Mouse (Mus musculus) stomach, postnatal 0 days (tissue): Measurements from ENCODE around the gene Mapk3. TPM values are rescaled to one million over a fixed set of nuclear protein-coding genes. Genes with fewer than 3 reads are reported as not detected.
"Not testable (repeated sequence)": the region's sequence is repeated elsewhere in the genome, so short reads cannot be mapped to it uniquely, and the experiment has no call there.

Experiments
- ATAC-seq: fragments of 200-750 bp; cut with Nextera tagmentation; 2 replicates; pipeline ENCODE4 v1.8.0; 2017; ENCODE audit not compliant: low FRiP score, low TSS enrichment
- DNase-seq: peaks from one replicate; pipeline ENCODE4 v3.0.0-alpha.2; 2016; ENCODE audit warnings: low spot score
- H3K27ac ChIP-seq: fragments of 300-500 bp; sonication (generic); replicated peaks from 2 replicates; pipeline ENCODE4 v1.5.1; 2014; ENCODE audit warnings: mild to moderate bottlenecking, control low read depth
- H3K27me3 ChIP-seq: fragments of 300-500 bp; sonication (generic); 2 replicates; pipeline ENCODE4 v1.6.1; 2014; ENCODE audit warnings: low read length; ENCODE audit not compliant: control insufficient read depth, insufficient read depth
- H3K36me3 ChIP-seq: fragments of 300-500 bp; sonication (generic); 2 replicates; pipeline ENCODE4 v1.6.1; 2014; ENCODE audit warnings: low read length, mixed read lengths; ENCODE audit not compliant: control insufficient read depth, insufficient read depth
- H3K4me1 ChIP-seq: fragments of 300-500 bp; sonication (generic); replicated peaks from 2 replicates; pipeline ENCODE4 v1.6.1; 2014; ENCODE audit warnings: antibody characterized with exemption; ENCODE audit not compliant: control insufficient read depth, insufficient read depth
- H3K4me2 ChIP-seq: fragments of 300-500 bp; sonication (generic); replicated peaks from 2 replicates; pipeline ENCODE4 v1.6.1; 2014; ENCODE audit warnings: low read depth, mild to moderate bottlenecking, control low read depth, moderate library complexity
- H3K4me3 ChIP-seq: fragments of 300-500 bp; sonication (generic); 2 replicates; pipeline ENCODE4 v1.5.1; 2014; ENCODE audit warnings: low read depth, low read length, control low read depth
- H3K9ac ChIP-seq: fragments of 300-500 bp; sonication (generic); 2 replicates; pipeline ENCODE4 v1.6.1; 2014; ENCODE audit warnings: mild to moderate bottlenecking, low read length, control low read depth, mixed read lengths
- H3K9me3 ChIP-seq: fragments of 300-500 bp; sonication (generic); 2 replicates; pipeline ENCODE4 v1.6.1; 2016; ENCODE audit warnings: low read length; ENCODE audit not compliant: control insufficient read depth
- CTCF ChIP-seq: IDR thresholded peaks from 2 replicates; pipeline ENCODE4 v1.5.1; 2016; ENCODE audit warnings: antibody characterized with exemption, low read depth, mild to moderate bottlenecking, moderate library complexity
- EP300 ChIP-seq: optimal IDR thresholded peaks from 2 replicates; pipeline ENCODE3; 2016; ENCODE audit warnings: antibody characterized with exemption
- WGBS: fragments of 180-500 bp; shearing (Covaris S2); extraction: QIAGEN DNeasy Blood & Tissue Kit; methylation state at CpG from one replicate; pipeline ENCODE4 v1.1.7; 2014; 5-methylcytosine and 5-hydroxymethylcytosine counted together
- polyA plus RNA-seq: library from polyadenylated mRNA; unstranded; fragments of >200 nt; fragmentation: Nextera tagmentation; extraction: Ambion mirVana; gene quantifications from 2 replicates; pipeline ENCODE4 v1.2.1, GENCODE M21; 2015

The Mapk3 gene
- polyA plus RNA-seq, 1 experiment from 2014 or later: 114 TPM

DNA sequence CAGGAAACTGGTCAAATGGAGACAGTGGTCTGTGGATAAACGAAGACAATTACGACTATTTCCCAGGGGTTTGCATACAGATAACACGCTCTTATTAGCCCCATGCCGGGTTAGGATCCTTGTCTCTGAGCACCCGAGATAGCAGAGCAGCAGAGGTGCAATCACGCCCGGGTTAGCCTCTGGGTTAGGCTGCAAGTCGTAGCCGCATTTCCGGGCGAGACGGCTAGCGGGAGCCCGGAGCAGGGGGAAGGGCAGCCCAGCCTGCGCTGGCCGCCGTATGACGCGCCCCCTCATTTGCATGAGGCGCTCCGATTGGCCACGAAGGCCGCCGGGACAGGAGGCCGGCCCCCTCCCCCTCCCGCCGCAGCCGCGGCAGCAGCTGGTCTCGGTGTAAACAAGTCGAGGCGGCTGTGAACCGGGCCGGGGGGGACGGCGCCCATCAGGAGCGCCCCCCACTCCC, 17.2 kb downstream of the Mapk3 start, which contains the start of gene Ypel3:
TSS of gene Ypel3 (plus strand) at position 358 of the 460 bp plus-strand sequence.
- H3K4me2 ChIP-seq: peak within 1 kb of the TSS; percentile 100
- H3K9me3 ChIP-seq: no peaks in the 10 kb centered on the region
- WGBS: under 1% methylated on average over 28 of the region's 37 CpGs
- H3K4me3 ChIP-seq: peak within 1 kb of the TSS; percentile 77
- peak within 1 kb of the TSS; percentile 96 for H3K9ac ChIP-seq
- no peaks in the 10 kb centered on the region for H3K27me3 ChIP-seq
- DNase-seq (peak; percentile 97), ATAC-seq (peak; percentile 92)
- no peaks in the 10 kb centered on the region for H3K36me3 ChIP-seq
- TF ChIP-seq EP300 (no peak), CTCF (peak; percentile 5; the same call in 1 of the 2 replicates)
- peak within 1 kb of the TSS; percentile 92 for H3K27ac ChIP-seq
- peaks cover 11% of the 10 kb centered on the region for H3K4me1 ChIP-seq

DNA sequence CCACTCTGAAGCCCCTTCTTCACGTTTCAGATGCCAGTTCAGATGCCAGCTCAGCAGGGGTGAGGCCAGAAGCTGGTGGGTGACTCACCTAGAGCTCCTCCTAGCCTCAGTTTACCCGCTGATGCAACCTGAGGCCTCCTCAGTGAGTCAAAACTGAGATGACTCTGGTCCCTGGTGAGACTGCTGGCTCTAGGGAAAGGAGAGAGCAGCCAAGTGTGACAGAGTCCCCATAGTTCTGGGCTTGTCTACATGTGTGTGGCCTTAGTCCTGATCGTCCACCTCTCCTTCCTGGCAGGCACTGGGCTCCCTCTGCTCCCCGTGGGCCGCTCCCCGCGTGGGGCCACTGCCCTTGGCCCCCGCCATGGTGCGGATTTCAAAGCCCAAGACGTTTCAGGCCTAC, 18.1 kb downstream of the Mapk3 start:
- peak overlapping the region; percentile 100 for H3K4me2 ChIP-seq
- no peaks in the 10 kb centered on the region for H3K27me3 ChIP-seq
- TF ChIP-seq CTCF: no peak
- TF ChIP-seq EP300: no peak
- no peaks in the 10 kb centered on the region for H3K36me3 ChIP-seq
- peaks cover 11% of the 10 kb centered on the region for H3K4me1 ChIP-seq
- H3K27ac ChIP-seq: peak overlapping the region; percentile 92; the same call in 1 of the 2 replicates
- H3K4me3 ChIP-seq: peak overlapping the region; percentile 77
- no peak for DNase-seq
- H3K9ac ChIP-seq: peak overlapping the region; percentile 96
- ATAC-seq: peak; percentile 3; the same call in 1 of the 2 replicates
- 42% methylated on average over 10 of the region's 10 CpGs for WGBS
- H3K9me3 ChIP-seq: no peaks in the 10 kb centered on the region

DNA sequence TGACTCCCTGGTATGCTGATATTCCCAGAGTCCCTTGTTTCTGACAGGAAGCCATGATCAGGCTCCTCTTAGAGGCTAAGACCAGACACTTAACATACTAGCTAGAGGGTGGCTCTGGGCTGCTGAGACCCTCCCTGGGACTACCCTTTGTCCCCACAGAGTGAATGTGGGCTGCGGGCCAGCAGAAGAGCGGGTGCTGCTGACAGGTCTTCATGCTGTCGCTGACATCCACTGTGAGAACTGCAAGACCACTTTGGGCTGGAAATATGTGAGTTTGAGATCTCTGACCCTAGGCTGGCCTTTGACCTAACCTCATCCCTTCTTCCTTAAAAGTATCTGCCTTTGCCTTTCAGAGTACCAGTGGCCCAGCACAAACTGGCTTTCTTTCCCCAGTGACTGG, 18.7 kb downstream of the Mapk3 start:
- ATAC-seq (no peak), DNase-seq (no peak)
- no peak overlapping the region for H3K4me2 ChIP-seq
- H3K27ac ChIP-seq: no peak overlapping the region
- H3K36me3 ChIP-seq: no peaks in the 10 kb centered on the region
- H3K4me1 ChIP-seq: peaks cover 11% of the 10 kb centered on the region
- no peak overlapping the region for H3K4me3 ChIP-seq
- H3K9me3 ChIP-seq: no peaks in the 10 kb centered on the region
- TF ChIP-seq CTCF: no peak
- TF ChIP-seq EP300: no peak
- peak overlapping the region; percentile 96; the same call in 1 of the 2 replicates for H3K9ac ChIP-seq
- no peaks in the 10 kb centered on the region for H3K27me3 ChIP-seq
- 82% methylated on average over 3 of the region's 3 CpGs for WGBS

DNA sequence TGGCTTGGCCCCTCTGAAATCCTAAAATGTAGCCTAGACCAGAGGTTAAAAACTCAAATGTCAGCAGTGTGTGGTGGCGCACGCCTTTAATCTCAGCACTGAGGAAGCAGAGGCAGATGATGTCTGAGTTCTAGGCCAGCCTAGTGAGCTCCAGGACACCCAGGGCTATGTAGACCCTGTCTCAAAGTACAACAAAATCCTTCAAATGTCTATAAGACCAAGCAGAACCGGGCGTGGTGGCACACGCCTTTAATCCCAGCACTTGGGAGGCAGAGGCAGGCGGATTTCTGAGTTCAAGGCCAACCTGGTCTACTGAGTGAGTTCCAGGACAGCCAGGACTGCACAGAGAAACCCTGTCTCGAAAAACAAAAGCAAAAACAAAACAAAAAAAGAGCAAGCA, 19.7 kb downstream of the Mapk3 start:
- H3K27ac ChIP-seq: 0 out of 2 replicates have a peak overlapping the region, but pooled peaks have one; percentile 69
- not testable (repeated sequence) for ATAC-seq, H3K27me3 ChIP-seq, H3K9ac ChIP-seq, H3K36me3 ChIP-seq, DNase-seq, H3K4me3 ChIP-seq, H3K9me3 ChIP-seq
- WGBS: 83% methylated on average over 7 of the region's 7 CpGs
- peak overlapping the region; percentile 14; the same call in 1 of the 2 replicates for H3K4me2 ChIP-seq
- H3K4me1 ChIP-seq: peaks cover 11% of the 10 kb centered on the region

DNA sequence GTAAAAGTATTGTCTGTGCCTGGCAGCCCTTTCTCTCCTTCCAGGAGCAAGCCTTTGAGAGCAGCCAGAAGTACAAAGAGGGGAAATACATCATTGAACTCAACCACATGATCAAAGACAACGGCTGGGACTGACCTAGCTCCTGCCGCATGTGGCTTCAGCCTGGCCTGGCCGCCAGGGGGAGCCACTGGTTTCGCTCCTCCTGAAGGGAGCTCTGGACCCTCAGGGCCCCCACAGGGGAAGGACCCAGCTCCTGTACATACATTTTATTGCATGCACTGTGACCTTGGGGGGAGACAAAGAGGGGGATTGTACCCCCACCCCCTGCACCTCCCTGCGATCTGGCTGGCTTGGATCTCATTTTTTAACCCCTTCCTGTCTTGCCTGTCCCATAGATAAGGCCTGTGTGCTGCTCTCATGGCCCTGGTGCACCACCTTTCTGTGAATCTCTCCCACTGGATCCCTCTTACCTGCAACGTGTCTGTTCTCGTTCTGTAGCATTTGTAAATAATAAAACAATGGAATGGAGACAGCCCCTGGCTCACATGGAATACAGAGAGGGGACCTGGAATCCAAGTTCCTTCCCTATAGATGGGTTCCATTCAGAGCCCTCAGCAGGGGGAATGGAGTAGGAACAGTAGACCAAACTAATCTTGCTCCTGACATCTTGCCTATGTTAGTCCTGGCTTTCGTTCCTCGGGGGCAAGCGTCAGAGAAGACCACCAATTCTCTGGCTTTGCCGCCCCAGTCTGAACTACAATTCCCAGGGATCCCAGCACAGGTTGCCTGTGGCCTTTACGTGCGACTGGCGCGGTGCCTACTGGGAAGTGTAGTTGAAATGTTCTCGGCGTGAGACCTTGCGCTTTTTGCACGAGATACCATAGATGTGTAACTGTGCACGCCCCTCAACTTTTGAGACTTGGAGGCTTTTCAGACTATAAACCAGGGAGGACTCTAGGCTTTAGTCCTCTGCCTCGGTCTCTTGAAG, 20.9 kb downstream of the Mapk3 start:
- no peak overlapping the region; the same call in 1 of the 2 replicates for H3K9ac ChIP-seq
- ATAC-seq (peak; percentile 51; the same call in 1 of the 2 replicates), DNase-seq (peak; percentile 92)
- H3K4me3 ChIP-seq: peak overlapping the region; percentile 44
- no peaks in the 10 kb centered on the region for H3K9me3 ChIP-seq
- 1% methylated on average over 21 of the region's 21 CpGs for WGBS
- H3K27me3 ChIP-seq: no peaks in the 10 kb centered on the region
- TF ChIP-seq EP300 (no peak), CTCF (peak; percentile 94)
- peaks cover 11% of the 10 kb centered on the region for H3K4me1 ChIP-seq
- peaks cover 5% of the 10 kb centered on the region for H3K36me3 ChIP-seq
- H3K4me2 ChIP-seq: peak overlapping the region; percentile 95
- H3K27ac ChIP-seq: peak overlapping the region; percentile 69
